Mouse (Mus musculus): ENCODE measurements around the gene Zfp64.

Gene Zfp64

GRCm38 (mm10) chr2:168846180-168846720, 109.1 kb downstream of the Zfp64 start:
- DNase-seq (ENCODE audit: low spot score), result no peak

Measured in layer of hippocampus, adult 9-10 months (tissue).